Mouse (Mus musculus): ENCODE data around the gene Kctd10. TPM values are rescaled to one million over a fixed set of nuclear protein-coding genes. Genes with fewer than 3 reads are reported as not detected.
A peak's percentile ranks its signal among the peaks of the same experiment; 100 is the strongest.

The Kctd10 gene
- polyA plus RNA-seq, 2 experiments from 2014 or later = 56.6 to 82.2 TPM

- ATAC-seq = no peak
These were observed 36.7 kb downstream of the Kctd10 start for GRCm38 (mm10) chr5:114343612-114344011.

GRCm38 (mm10) chr5:114342996-114343395, 37.3 kb downstream of the Kctd10 start:
- no peak for ATAC-seq

- ATAC-seq = peak; percentile 46
These were observed 56.4 kb downstream of the Kctd10 start for GRCm38 (mm10) chr5:114323791-114324507.

GRCm38 (mm10) chr5:114323105-114323790, 57.1 kb downstream of the Kctd10 start:
- ATAC-seq = peak; percentile 95

Other genes with a start within 250 kb of the Kctd10 start
- under 1 TPM; 0.24 to 0.62 TPM for gene Acacb, start 234.0 kb downstream of the Kctd10 start, polyA plus RNA-seq (2017; shearing (Covaris generic))
- gene Foxn4, start 106.7 kb downstream of the Kctd10 start, polyA plus RNA-seq (2017; shearing (Covaris generic)) = not detected
- gene Myo1h, start 91.3 kb downstream of the Kctd10 start, polyA plus RNA-seq (2017; shearing (Covaris generic)) = 1 to 10 TPM; 4.3 to 5.7 TPM
- 10 to 100 TPM; 28.8 to 44.7 TPM for gene Ube3b, start 99 bp upstream of the Kctd10 start, polyA plus RNA-seq (2017; shearing (Covaris generic))
- 1 to 10 TPM; 5.0 to 7.4 TPM for gene Mmab, start 63.6 kb upstream of the Kctd10 start, polyA plus RNA-seq (2017; shearing (Covaris generic))
- 10 to 100 TPM; 11.2 to 17.5 TPM for gene Mvk, start 63.8 kb upstream of the Kctd10 start, polyA plus RNA-seq (2017; shearing (Covaris generic))
- gene Fam222a, start 187.5 kb upstream of the Kctd10 start, polyA plus RNA-seq (2017; shearing (Covaris generic)) = not detected

Measured in CD4-positive, CD25-positive, alpha-beta regulatory T cell, adult 4 months (primary cell).